Mouse (Mus musculus) small intestine, adult 2 months (tissue): ENCODE measurements around the gene Gm20388.

Experiments
- CTCF ChIP-seq: fragments of 200-500 bp; IDR thresholded peaks from 2 replicates; pipeline ENCODE4 v1.5.1; 2012; ENCODE audit warnings: low read depth, mild to moderate bottlenecking, control low read depth, inconsistent platforms, low read length, moderate library complexity, mixed read lengths; ENCODE audit not compliant: insufficient replicate concordance, insufficient read length; ENCODE audit errors: extremely low read depth
- POLR2A ChIP-seq: fragments of 200-500 bp; IDR thresholded peaks from 2 replicates; pipeline ENCODE4 v1.6.1; 2012; ENCODE audit warnings: low read depth, mild to moderate bottlenecking, control low read depth, inconsistent platforms, low read length, moderate library complexity

GRCm38 (mm10) chr8:123707137-123707536 lies 3796.5 kb downstream of the Gm20388 start:
- no peak for TF ChIP-seq POLR2A
- TF ChIP-seq CTCF, result no peak
